Mouse (Mus musculus) embryonic fibroblast, embryonic 13.5 days (primary cell): Measurements from ENCODE around the gene Rab31.

ENCODE experiments used
- CTCF ChIP-seq: IDR thresholded peaks from 2 replicates; pipeline ENCODE4 v1.5.1; 2011; ENCODE audit warnings: mild to moderate bottlenecking, control low read depth, low read length, moderate library complexity, borderline replicate concordance; ENCODE audit not compliant: insufficient read depth
- POLR2A ChIP-seq: IDR thresholded peaks from 2 replicates; pipeline ENCODE4 v1.6.1; 2011; ENCODE audit warnings: low read depth, mild to moderate bottlenecking, control low read depth, low read length, moderate library complexity

DNA sequence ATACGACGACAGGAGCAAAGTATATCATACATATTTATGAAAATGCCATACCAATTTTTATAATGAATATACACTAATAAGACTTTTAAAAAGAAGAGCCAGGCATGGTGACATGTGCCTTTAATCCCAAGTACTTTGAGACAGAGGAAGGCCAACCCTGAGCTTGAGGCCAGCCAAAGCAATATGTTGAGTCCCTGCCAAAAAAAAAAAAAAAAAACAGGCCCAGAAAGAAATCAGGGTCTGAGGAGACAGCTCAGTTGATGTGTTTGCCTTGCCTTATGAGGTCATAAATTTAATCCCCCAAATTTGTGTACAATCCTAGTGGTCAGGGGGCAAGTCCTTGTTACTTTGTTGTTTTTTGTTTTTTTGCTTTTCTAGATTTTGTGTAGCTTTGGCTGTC, 8.4 kb upstream of the Rab31 start:
- TF ChIP-seq POLR2A = no peak
- no peak for TF ChIP-seq CTCF
